Mouse (Mus musculus) frontal cortex, postnatal 25 days (tissue): ENCODE measurements around the gene Eif4enif1.
"Not testable (repeated sequence)": the region's sequence is repeated elsewhere in the genome, so short reads cannot be mapped to it uniquely, and the experiment has no call there.

Experiments
- DNase-seq, 2 experiments: peaks; one replicate each; pipeline ENCODE4 v3.0.0; 2022; ENCODE audit warnings: low spot score in 2 of 2

Gene Eif4enif1

GRCm38 (mm10) chr11:3202231-3202701 lies at the start of gene Eif4enif1:
Gene Eif4enif1 (plus strand): TSS chr11:3202392.
- DNase-seq: peak; percentile 88 to 96

GRCm38 (mm10) chr11:3153666-3154397 lies 48.4 kb upstream of the Eif4enif1 start:
- peak; percentile 50 to 77 for DNase-seq

- not testable (repeated sequence) for DNase-seq
These were observed 45.2 kb upstream of the Eif4enif1 start for GRCm38 (mm10) chr11:3156991-3157390.

GRCm38 (mm10) chr11:3157996-3158395 lies 44.2 kb upstream of the Eif4enif1 start:
- not testable (repeated sequence) for DNase-seq

- not testable (repeated sequence) for DNase-seq
These were observed 43.4 kb upstream of the Eif4enif1 start for GRCm38 (mm10) chr11:3158800-3159199.

GRCm38 (mm10) chr11:3161370-3161769 lies 40.8 kb upstream of the Eif4enif1 start:
- DNase-seq: peak in 1 of 2 experiments; percentile 64

- DNase-seq: peak; percentile 65 to 77
These were observed 39.8 kb upstream of the Eif4enif1 start for GRCm38 (mm10) chr11:3162236-3162897.

GRCm38 (mm10) chr11:3163122-3163521 lies 39.1 kb upstream of the Eif4enif1 start:
- not testable (repeated sequence) for DNase-seq

- DNase-seq: not testable (repeated sequence)
These were observed 38.5 kb upstream of the Eif4enif1 start for GRCm38 (mm10) chr11:3163661-3164060.

GRCm38 (mm10) chr11:3165210-3165782 lies 36.9 kb upstream of the Eif4enif1 start:
- not testable (repeated sequence) for DNase-seq

GRCm38 (mm10) chr11:3166321-3166720 lies 35.9 kb upstream of the Eif4enif1 start:
- DNase-seq: not testable (repeated sequence)

GRCm38 (mm10) chr11:3167129-3167528 lies 35.1 kb upstream of the Eif4enif1 start:
- DNase-seq: not testable (repeated sequence)

GRCm38 (mm10) chr11:3167571-3168001 lies 34.6 kb upstream of the Eif4enif1 start:
- peak; percentile 44 to 64 for DNase-seq

GRCm38 (mm10) chr11:3169042-3169441 lies 33.1 kb upstream of the Eif4enif1 start:
- DNase-seq: not testable (repeated sequence)

- peak in 1 of 2 experiments; percentile 50 for DNase-seq
These were observed 30.3 kb upstream of the Eif4enif1 start for GRCm38 (mm10) chr11:3171931-3172330.

- DNase-seq: not testable (repeated sequence)
These were observed 29.7 kb upstream of the Eif4enif1 start for GRCm38 (mm10) chr11:3172526-3172925.

GRCm38 (mm10) chr11:3173425-3174318 lies 28.5 kb upstream of the Eif4enif1 start:
- DNase-seq: peak; percentile 58 to 78

- DNase-seq: not testable (repeated sequence)
These were observed 23.0 kb upstream of the Eif4enif1 start for GRCm38 (mm10) chr11:3178968-3179725.

GRCm38 (mm10) chr11:3179726-3180092 lies 22.5 kb upstream of the Eif4enif1 start:
- DNase-seq: not testable (repeated sequence)

GRCm38 (mm10) chr11:3180510-3181160 lies 21.6 kb upstream of the Eif4enif1 start:
- not testable (repeated sequence) for DNase-seq
